Mouse (Mus musculus): Measurements from ENCODE around the gene Asnsd1. TPM values are rescaled to one million over a fixed set of nuclear protein-coding genes. Genes with fewer than 3 reads are reported as not detected.

Gene Asnsd1
- 65.1 TPM for polyA plus RNA-seq (2014; fragmentation: Illumina TruSeq; extraction: RNeasy Lipid Tissue Mini Kit (QIAGEN cat#74804); ENCODE audit: low read depth, low replicate concordance)

DNA sequence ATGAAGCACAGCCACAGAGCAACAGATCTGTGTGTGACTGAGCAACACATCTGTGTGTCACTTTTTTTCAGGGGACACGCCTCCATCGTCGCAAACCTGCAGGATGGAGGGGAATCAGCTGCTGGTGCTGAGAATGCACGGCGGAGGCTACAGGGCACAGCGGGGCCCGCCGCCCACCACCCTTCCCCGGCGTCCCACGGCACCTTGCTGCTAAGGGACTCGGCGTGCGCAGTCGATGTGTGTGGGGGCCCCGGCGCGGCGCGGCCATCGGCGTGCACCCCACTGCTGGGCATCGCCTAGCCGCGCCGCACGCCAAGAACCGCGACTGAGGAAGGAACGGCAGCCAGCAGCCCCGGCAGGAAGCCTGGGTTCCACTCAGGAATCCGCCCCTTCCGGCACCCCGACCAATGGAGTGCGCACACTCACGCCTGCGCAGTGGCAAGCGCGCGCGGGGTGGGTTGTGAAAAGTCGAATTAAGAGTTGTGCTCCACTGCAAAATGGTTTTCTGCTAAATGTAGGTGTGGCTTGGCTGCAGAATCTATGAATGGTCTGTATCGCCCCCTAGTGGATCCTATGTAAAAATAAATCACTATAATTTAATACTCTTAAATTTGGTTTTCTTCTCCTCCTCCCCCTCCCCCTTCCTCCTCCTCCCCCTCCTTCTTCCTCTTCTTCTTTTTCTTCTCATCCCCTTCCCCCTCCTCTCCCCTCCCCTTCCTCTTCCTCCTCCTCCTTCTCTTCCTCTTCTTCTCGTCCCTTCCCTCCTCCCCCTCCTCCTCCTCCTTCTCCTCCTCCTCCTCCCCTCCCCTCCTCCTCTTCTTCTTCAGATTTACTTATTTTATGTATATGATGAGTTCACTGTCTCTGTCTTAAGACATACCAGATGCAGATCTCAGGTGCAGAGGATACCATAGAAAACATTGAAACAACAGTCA lies at the start of gene Asnsd1, which contains the start of the genes Asdurf and Gm28551:
Gene Asnsd1, minus strand, starts transcription at position 426 of the 935 bp plus-strand sequence.
Gene Asdurf, minus strand, starts transcription at position 293 of the 935 bp plus-strand sequence.
Gene Gm28551, minus strand, starts transcription at position 341 of the 935 bp plus-strand sequence.

GRCm38 (mm10) chr1:53312989-53313967 lies 39.3 kb downstream of the Asnsd1 start, which contains the start of gene Osgepl1:
Osgepl1 (plus strand) TSS chr1:53313624.

GRCm38 (mm10) chr1:53296581-53297383 lies 55.8 kb downstream of the Asnsd1 start, which contains the start of the genes Pms1, Ormdl1 and Gm28778:
Pms1 (minus strand) TSS chr1:53297018.
Ormdl1 (plus strand) TSS chr1:53297095.
Gm28778 (plus strand) TSS chr1:53297111.

Other genes with a start within 250 kb of the Asnsd1 start
- gene 1700019A02Rik, start 165.1 kb downstream of the Asnsd1 start, polyA plus RNA-seq (2014; fragmentation: Illumina TruSeq; extraction: RNeasy Lipid Tissue Mini Kit (QIAGEN cat#74804); ENCODE audit: low read depth, low replicate concordance), result not detected
- 11.9 TPM for gene Pms1, start 55.7 kb downstream of the Asnsd1 start, polyA plus RNA-seq (2014; fragmentation: Illumina TruSeq; extraction: RNeasy Lipid Tissue Mini Kit (QIAGEN cat#74804); ENCODE audit: low read depth, low replicate concordance)
- gene Ormdl1, start 55.7 kb downstream of the Asnsd1 start, polyA plus RNA-seq (2014; fragmentation: Illumina TruSeq; extraction: RNeasy Lipid Tissue Mini Kit (QIAGEN cat#74804); ENCODE audit: low read depth, low replicate concordance), result 95.2 TPM
- not detected for gene Gm28778, start 55.6 kb downstream of the Asnsd1 start, polyA plus RNA-seq (2014; fragmentation: Illumina TruSeq; extraction: RNeasy Lipid Tissue Mini Kit (QIAGEN cat#74804); ENCODE audit: low read depth, low replicate concordance)
- gene Osgepl1, start 39.1 kb downstream of the Asnsd1 start, polyA plus RNA-seq (2014; fragmentation: Illumina TruSeq; extraction: RNeasy Lipid Tissue Mini Kit (QIAGEN cat#74804); ENCODE audit: low read depth, low replicate concordance), result 43.4 TPM
- 70.9 TPM for gene Asdurf, start 133 bp downstream of the Asnsd1 start, polyA plus RNA-seq (2014; fragmentation: Illumina TruSeq; extraction: RNeasy Lipid Tissue Mini Kit (QIAGEN cat#74804); ENCODE audit: low read depth, low replicate concordance)
- gene Gm28551, start 85 bp downstream of the Asnsd1 start, polyA plus RNA-seq (2014; fragmentation: Illumina TruSeq; extraction: RNeasy Lipid Tissue Mini Kit (QIAGEN cat#74804); ENCODE audit: low read depth, low replicate concordance), result not detected

Data from liver, adult 10 weeks (tissue).